Mouse (Mus musculus) cerebellum, adult 9-10 months (tissue): Measurements from ENCODE around the gene Cd151.

Experiments used
- DNase-seq: peaks from one replicate; pipeline ENCODE4 v3.0.0; 2022

Cd151 gene

DNA sequence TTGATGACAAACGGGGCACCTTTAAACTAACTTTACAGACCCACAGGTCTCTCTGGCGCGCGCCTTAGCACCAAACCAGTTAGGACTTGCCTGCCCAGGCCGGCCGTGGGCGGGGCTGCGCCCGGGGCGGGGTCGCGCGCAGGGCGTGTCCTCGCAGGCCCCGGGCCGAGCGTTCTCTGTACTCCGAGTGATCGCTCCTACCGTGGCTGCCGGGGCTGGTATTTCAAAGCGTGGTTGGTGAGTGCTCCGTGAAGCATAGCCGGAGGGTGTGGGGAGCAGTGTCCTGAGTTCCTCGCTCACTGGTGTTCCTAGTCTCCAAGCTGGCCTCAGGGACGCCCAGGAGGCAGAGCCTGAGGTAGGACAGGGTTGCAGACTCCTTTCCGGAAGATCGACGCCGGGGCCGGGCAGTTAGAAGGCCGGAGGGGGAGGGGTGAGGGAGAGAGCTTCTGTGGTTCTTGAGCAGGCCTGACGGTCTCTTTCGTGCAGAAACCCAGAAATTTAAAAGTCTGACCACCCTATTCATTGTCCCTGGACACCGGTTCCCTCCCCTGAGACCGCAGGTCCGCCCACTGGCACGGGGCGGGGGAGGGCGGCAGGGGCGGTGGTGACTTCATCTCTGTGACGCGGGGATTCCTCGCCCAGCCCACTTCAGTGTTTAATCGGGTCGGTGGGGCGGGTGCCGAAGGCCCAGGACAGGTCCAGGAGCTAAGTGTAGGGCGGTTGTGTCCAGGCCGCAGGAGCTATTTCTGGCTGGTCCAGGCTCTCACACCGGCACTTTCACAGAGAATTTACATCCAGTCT is at the start of gene Cd151:
Gene Cd151, plus strand, starts transcription at position 163 of the 801 bp plus-strand sequence.
- DNase-seq, result no peak

DNA sequence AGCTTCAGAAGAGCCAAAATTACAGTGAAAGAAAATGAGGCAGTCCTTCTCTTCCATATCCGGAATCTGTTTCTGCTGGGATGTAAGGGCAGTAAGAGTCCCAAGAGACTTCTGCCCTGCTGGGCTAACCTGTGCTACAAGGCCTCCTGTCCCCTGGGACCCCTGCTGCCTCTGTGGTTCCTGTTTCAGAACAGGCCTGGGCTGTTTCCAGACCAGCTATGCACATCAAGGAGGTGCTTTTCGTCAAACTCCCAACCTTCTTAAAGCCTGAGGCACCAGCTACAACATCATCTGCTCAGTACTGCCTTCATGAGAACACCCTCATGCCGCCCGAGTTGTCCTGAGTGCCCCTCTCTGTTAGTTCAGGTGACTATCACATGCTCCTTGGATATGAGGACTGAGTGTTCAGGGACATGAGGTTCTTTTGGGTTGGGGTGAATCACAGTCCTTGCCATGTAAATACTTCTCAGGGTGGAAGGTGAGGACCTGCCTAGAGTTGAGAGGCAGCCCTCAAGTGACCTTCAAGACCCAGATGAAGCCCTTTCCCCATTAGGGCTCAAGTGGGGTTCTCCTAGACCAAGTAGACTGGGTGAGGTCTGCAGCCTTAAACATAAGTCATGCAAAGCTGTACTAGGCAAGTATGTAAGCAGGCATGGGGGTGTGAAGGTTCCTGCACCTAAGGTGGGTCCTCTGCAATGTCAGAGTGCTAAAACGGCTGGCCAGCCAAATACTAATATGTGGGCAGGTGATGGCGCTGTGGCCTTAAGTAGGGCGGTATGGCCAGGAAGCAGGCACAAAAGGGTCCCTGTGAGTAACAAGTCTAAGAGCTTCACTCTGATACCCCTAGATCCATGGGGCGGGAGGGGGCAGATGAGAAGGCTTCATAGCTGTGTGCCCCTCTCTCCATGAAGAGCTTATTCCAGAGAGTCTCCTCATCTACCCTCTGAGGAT is 49.2 kb upstream of the Cd151 start:
- no peak for DNase-seq

DNA sequence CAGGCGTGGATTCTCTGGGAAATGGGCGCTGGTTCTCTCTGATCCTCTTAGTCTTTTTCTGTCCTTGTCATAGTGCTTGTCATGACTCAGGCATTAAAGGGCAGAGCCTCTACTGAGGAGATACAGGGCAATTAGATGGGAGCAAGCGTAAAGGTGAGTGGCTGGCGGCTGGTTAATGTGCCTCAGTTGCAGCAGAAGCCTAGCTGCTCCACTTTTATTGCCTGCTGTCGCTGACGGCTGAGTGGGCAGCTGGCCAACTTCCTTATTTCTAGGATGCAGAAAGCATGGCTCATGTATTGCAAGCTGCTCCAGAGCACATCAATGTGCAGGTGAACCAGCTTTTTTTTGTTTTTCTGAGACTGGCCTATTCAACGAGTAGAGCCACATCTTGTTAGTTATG is 48.2 kb upstream of the Cd151 start:
- no peak for DNase-seq

DNA sequence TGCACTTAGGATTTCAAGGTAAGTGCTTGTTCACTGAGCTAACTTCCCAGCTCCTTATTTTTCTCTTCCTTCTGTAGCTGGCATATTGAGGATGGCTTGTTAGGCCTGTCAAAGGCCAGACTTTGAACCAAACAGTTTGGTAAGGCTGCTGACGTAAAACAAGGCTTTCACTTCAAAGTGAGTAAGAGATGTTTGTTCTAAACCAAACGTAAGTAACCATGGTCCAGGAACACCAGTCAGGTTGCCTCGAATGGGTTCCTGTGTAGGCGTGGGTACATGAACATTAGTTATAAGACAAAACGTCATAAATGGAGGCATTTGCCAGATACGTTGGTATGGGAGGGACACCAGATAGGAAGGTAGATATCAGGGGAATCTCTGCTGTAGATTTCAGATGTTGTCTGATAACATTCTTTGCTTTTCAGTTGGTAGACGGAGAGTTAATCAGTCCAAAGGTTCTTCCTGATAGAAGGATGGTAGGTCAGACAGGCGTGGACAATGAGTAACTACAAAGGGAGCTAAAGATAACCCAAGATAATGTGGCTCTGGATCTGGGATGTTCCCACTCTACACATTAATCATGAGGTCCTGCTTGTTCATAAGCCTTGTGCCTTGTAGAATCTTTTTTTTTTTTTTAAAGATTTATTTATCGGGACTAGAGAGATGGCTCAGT is 47.0 kb upstream of the Cd151 start:
- no peak for DNase-seq

DNA sequence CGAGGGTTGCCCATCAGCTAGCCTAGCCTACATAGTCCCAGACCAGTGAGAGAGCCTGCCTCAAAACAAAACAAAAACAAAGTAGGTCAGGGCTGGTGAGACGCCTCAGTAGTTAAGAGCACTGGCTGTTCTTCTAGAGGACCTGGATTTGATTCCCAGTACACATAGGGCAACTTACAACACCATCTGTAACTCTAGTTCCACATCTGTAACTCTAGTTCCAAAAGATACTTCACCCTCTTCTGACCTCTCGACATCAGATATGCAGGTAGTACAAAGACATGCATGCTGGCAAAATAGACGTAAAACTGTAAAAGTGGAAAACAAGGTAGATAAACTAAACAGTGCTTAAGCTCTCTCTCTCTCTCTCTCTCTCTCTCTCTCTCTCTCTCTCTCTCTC is 43.4 kb upstream of the Cd151 start:
- no peak for DNase-seq

DNA sequence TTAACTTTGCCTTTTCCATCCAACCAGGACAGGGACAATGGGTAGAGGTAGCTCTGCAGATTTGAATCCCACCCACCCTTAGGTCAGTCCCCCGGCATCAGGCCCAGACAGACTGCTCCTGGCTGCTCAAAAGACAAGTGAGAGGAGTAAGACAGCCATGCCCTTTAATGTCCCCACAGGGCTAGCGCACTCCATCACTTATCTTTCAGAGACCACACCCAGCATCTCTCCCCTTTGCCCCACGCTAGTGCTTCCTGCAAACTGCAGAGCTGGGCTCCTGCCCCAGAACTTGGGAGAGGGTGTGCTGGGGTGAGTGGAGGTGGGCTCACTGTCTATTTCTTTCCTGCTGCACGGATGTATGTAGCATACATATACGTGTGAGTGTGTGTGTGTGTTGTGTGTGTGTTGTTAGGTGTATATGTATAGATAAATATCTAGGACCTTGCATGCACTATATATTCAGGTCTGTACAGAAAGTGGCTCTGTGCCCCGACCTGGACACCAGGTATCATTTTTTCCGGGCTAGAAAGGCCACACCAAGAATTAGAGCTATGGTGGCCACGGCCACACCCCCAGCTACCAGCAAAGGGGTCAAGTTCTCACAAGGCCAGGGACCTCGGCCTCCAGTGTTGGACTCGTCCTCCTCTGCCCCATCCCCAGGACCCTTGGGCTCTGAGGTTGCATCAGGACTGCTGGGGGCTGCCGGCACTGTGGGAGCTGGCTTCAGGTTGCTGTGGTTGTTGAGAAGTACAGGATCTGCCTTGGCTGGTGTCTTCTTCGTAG is 40.1 kb upstream of the Cd151 start:
- DNase-seq, result no peak

DNA sequence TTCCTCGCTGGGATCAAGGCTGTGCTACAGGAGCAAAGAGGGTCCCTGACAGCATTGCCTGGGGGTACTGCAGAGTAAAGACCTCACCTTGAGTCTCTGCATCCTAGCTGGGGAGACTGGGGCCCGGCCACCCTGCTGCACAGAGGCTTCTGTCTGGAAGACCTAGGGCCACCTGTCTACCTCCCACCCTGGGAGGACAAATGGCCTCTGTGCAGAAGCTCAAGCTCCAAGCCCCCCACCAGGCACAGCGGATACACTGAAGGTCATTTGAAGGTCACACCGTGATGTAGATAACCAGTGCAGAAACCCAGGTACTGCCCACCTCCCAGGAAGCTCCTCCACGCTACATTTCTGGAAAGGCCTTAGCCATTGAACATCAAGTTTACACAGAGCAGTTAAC is 38.5 kb upstream of the Cd151 start:
- DNase-seq, result no peak

DNA sequence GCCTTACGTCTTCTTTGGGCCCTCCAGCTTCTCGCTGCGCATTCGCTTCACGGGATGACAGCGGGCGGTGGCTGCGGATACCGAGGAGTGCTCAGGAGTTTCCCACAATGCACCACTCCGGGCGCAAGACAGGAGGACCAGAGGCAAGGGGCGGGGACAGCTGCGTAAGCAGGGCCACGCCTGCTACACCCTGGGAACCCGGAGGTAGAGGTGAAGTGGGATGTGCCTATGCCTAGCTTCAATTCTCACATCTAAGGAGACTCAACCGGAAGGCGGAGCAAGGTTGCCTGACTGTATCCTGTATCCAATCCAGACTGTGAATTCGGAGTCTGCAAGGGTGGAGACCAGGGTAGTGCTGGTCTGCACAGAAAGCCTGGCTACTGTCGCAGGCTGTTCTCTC is 37.9 kb upstream of the Cd151 start, which contains the start of gene Cend1:
Gene Cend1, minus strand, starts transcription at position 182 of the 400 bp plus-strand sequence.
- peak; percentile 94 for DNase-seq

DNA sequence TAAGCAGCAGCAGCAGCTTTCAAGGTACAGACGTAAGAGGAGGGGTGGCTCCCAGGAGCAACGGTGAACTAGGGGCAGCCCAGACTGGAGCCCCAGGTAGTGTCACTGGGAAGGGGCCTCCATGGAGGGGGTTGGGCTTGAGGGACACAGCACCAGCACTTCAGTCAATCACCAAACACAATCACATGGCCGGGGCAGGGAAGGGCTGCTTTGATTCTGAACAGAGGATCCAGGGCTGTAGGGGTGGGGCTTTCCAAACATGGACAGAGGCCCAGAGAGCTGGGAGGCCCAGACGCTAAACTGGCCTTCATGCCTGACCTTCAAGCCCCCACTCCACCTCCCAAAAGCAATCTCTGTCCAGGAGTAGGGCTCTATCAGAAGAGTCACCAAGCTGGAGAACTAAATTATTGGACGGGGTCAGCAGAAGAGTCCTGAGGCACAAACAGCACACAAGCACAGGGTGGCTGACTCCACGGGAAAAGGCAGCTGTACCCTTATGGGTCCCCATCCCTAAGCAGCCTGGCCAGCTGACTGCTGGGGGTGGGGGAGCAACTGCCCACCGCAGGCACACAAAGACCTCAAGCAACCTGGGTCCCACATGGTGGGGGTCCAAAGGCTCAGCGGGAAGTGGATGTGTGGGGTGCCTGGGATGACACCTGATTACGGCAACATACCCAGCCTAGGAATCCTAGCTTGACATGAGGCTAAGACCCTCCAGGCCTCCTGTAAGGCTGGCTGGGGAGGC is 37.2 kb upstream of the Cd151 start:
- peak; percentile 71 for DNase-seq

DNA sequence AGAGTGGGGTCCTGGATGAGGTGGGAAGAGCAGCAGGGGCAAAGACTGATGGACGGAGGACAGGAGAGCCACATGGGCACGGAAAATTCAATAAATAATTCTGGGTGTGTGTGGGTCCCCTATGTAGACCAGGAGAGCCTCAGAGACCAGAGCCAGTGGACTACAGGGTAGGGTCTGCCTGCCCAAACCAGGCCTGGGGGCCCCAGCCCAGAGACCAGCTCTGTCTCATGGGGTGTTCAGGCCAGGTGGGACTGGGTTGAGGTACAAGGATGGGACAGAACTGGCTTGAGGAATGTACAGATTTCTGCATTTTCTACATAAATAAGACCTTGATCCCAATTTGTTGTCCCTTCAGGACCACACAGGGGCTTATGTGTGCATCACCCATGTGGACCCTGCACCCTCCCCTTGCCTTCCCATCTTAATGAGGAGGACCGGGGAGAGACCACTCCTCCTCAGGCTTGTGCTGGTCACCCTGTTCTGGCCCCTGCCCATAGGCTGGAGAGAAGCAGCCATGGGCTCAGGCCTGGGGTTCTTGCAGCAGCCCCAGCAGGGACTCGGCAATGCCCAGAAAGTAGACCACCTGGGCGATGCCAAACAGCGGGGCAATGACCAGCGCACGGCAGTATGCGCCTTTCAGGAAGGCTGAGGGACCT is 36.5 kb upstream of the Cd151 start:
- DNase-seq, result peak; percentile 63

DNA sequence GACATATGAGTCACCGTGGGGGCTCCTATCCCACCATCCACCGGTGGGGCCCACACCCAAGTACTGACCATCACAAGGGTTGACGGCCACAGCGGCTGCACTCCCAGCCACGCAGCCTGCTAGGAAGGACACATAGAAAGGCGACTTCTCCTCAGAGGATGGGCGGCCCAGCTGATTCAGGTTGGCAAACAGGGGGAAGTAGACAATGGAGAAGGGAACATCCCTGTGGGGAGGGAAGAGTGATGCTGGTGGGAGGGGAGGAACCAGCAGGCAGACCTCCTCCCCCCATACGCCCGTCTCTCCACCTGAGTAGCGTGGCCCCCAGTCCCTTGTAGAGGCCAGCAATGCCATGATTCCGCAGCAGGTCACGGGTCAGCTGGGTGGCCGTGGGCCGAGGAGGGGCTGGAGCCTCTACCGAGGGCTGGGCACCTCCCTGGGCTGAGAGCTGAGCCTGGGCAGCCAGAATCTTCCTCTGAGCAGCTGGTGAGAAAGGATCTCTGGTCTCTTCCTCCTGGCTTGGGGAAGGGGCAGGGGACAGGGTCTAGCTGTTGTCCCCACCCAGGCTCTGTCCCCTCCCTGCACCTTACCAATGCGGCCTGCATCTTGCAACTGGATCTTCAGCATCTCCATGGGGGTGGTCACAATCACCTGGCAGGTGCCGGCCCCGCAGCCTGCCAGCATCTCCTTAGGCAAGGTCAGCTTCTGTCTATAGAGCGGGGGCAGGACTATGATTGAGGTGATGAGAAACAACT is 35.6 kb upstream of the Cd151 start:
- DNase-seq, result peak; percentile 63

DNA sequence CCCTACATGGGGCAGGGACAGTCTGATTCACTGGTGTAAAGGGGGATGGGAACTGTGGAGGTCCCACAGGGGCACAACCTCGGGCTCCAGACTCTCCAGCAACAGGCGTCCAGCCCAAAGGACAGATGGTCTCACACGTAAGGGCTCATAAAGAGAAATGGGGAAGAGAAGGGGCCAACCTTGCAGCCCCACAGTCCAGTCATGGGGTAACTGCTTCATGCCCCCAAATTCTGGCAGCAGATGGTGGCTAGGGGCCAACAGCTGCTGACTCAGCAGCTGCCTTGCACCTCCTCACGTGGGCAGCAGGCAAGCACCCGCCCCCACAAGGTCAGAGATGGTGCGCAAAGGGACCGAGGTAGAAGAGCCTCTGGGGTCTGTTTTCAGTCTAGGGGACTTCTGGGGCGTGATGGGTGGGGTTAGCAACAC is 35.0 kb upstream of the Cd151 start:
- DNase-seq, result peak; percentile 83

DNA sequence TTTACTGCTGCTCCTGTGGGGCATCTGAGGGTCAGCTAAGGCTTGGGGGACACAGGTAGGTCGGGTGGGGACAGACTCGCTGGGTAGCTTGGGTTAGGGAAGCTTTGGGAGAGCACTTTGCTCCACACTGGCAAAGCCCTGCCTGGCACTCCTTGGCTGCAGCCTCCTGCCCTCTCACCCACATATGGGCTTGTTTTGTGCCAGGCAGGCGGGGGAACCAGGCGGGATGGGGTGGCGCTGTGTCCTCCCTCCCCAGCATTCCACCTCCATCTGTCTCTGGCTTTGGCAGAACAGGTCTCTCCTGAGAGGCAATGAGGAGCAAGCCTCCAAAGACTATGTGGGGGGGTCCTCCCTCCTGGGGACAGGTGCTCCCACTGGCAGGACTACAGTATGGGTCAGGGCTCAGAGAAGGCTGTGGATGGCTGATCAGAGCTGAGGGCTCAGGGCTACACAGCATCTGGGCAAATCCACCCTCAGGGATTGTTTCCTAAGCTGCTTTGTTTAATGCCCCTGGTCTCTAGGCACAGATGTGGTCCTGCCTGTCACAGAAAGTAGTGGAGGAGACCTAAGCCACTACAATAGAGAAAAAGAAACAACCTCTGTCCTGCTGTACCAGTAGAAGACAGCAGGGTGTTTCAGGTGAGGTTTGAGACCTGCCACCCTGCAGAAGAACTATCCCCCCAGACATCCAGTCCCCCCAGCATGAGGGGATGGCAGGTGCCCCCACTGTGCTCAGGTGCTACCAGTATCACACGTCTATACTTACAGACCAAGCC is 34.3 kb upstream of the Cd151 start:
- peak; percentile 97 for DNase-seq

DNA sequence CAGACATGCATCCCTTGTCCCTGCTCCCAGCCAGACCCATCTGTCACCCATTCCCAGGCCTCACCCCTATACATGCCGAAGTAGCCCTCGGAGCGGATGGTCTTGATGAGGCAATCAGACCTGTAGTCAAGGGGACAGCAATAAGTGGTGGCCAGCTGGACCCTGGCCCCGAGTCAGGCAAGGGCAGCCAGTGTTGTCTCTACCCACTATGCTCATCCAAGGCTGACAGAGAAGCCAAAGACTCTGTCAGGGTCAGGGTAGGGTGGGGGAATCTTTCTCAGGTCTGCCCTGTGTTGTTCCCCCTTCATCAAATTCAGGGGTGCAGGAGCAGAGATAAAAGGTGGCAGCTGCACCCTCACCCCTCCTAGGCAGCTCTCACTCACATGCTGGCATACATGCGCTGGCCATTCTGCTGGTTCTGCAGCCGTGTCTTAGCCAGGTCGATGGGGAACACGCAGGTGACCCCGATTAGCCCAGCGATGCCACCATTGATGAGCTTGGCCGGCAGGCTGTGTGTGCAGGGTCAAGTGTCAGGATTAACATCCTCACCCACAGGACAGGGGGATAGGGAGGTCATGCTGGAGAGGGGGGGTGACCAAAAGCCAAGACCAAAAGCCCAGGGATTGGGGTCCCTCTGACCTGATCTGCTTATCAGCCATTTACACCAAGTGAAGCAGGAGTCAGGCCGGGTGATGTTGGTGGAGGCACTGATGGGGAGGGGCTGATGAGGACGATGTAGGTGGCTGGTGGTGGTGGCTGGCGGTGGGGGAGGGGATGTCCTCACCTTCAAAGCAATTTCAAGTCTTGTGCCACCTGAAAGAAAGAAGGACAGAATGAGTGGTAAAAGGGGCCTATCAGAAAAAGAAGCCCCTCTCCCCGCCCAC is 33.4 kb upstream of the Cd151 start:
- DNase-seq, result peak; percentile 81

DNA sequence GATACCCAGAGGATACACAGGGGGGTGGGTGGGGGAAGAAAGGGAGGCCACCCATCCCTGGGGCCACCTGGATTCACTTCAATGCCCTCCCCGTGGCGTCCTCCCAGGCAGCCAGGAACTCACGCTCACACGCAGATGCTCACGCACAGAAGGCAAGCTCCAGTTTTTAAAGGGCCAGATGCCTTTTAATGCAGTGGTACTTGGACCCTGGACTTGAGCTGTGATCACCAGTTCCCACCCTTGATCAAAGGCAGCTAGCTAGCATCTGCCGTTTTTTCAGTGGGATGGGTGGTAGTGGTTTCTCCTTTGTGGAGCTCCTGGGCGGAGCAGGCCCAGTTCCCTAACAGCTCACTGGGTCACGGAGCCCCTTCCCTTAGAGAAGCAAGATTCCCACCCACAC is 32.7 kb upstream of the Cd151 start:
- peak; percentile 89 for DNase-seq

DNA sequence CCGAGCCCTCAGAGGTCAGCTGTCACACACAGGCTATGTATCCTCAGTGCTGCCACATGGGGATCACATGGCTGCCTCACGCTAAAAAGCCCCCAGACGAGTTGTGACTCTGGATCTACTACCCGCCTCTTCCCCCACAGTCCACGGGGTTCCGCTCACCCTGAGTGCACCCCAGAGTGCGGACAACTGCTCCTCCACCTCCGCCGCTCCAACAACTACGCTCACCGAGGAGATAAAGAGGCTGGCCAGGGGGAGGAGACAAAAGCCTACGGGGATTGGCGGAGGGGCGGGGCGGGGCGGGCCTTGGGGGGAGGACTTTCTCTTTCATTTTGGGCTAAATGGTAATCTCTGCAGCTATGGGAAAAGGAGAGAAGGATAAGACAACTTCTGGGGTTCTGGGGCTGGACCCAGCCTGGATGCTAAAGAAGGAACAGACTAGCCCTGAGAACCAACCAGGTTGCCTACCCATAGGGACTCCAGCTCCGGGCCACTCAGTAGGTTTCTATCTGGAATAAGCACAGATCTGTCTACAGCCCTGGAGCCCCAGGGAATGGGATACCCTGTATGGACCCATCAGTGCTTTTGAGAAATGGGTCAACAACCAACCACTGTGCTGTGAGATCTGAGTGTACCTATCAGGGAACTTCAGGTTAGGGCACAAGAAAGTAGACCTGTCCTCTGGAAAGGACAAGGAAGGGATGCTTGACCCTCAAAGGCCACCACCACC is 31.9 kb upstream of the Cd151 start:
- peak; percentile 77 for DNase-seq

DNA sequence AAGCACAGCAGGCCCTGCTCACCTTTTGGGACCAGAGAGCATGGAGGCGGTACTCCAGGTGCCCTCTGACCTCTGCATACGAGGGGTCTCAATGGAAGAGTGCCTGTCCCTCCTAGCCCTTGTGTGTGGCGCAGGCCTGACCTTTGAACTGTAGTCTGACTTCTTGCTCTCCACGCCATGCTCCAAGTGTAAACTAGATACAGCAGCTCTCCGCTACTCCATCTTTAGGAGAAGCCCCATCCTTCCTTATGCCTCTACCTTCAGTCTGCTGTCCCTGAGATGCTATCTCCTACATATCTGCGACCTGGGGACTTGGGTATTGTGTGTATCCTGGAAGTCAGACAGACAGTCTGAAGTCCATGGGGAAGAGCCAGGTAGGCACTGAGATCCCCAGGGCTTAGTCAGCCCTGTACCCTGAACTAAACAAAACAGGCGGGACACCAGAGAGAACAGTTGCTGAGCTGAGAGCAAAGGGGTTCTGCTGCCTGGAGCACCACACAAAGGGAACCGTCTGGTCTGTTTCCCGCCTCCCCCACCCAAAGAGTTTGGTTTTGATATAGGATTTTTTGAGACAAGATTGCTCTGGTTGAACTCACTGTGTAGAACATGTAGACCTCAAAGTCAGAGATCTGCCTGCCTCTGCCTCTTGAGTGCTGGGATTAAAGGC is 31.2 kb upstream of the Cd151 start:
- DNase-seq, result no peak
